Mouse (Mus musculus): ENCODE measurements around the gene Sec11a.
"Not testable (repeated sequence)": the region's sequence is repeated elsewhere in the genome, so short reads cannot be mapped to it uniquely, and the experiment has no call there.

Gene Sec11a

DNA sequence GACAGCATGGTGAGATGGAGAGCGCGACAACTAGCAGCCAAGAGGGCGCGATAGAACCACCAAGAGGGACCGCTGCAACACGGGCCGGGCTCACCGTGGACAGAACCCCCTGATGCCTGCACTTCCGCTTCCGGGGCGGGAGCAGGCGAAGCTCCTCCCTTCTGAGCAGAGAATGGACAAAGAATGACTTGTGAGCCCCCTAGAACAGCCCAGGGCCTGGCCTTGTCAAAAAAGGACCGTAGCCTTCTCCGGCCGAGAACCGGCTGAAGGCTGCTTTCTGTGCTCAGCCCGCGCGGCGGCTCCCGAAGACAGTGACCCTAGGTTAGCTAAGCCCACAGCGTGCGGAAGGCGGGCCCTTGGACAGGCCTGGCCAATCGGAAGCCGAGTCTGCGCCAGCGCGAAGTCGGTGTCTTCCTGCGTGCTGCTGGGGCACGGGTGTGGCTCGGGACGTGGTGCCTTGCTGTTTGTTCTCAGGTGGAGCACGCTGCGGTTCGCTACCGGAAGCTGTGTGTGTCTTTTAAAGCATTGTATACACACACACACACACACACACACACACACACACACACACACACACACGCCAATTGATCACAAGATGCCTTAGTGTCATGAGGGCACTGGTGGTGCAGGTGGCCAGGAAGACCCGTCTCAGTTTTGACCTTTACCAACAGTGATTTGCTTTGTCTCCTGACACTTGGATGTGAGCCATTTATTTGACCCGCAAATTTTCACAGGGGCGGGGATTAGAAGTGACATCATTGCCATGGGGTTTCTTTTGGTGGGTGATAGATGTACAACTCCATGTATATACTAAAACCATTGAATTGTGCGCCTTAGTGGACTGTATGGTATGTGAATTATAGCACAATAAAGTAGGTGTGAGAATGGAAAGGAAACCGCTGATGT, at the start of gene Sec11a:
TSS of gene Sec11a (minus strand) at position 336 of the 906 bp plus-strand sequence.
- DNase-seq: peak; percentile 96

DNA sequence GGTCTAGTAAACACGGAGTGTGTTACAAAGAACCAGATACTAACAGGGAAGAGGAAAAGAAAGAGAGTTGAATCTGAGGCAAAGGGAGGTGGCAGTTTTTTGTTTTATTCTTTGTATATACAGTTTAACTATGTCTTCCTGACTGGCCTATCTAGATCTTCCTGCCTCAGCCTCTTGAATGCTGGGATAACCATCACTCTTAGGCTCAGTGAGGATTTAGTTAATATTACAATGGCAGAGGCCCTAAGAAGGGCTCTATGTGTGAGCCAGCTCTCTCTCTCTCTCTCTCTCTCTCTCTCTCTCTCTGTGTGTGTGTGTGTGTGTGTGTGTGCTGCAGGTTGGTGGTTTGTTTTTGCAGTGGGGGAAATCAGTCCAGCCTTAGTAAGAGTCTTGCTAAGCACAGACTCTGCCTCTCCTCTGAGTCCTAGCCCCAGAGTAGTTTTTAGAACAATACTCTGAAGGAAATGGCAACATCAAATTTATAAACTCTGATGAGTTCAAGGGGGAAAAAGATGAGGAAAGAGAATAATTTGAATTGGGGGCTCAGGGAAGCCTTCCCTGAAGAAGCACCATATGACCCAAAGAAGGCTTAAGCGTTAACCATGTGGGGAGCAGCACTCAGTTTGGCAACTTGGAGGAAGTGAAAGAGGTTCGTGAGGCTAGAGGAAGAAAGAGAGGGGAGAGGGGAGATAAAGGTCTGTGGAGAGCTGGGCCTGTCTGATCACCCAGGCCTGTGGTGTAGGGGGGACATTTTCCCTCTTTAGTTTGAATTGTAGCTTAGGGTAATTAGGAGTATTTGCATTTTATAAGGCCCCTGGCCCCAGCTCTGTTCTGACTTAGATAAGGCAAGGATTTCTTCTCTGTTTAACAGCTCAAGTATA, 47.9 kb upstream of the Sec11a start:
- DNase-seq: no peak

DNA sequence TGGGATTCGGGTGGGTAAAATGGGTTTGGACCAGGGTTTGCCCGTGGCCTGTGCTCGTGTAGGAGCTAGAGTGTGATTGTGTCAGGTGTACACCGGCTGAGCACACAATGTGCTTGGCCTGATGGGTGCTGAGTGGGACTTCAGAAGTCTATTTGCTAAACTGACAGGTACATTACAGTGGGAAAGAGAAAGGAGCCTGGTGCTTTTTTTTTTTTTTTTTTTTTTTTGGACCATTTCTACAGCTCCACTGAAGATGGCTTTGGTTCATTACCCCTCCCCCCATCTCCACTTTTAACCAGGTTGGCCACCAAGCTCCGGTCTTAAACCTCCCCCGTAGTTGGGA, 47.1 kb upstream of the Sec11a start:
- no peak for DNase-seq

DNA sequence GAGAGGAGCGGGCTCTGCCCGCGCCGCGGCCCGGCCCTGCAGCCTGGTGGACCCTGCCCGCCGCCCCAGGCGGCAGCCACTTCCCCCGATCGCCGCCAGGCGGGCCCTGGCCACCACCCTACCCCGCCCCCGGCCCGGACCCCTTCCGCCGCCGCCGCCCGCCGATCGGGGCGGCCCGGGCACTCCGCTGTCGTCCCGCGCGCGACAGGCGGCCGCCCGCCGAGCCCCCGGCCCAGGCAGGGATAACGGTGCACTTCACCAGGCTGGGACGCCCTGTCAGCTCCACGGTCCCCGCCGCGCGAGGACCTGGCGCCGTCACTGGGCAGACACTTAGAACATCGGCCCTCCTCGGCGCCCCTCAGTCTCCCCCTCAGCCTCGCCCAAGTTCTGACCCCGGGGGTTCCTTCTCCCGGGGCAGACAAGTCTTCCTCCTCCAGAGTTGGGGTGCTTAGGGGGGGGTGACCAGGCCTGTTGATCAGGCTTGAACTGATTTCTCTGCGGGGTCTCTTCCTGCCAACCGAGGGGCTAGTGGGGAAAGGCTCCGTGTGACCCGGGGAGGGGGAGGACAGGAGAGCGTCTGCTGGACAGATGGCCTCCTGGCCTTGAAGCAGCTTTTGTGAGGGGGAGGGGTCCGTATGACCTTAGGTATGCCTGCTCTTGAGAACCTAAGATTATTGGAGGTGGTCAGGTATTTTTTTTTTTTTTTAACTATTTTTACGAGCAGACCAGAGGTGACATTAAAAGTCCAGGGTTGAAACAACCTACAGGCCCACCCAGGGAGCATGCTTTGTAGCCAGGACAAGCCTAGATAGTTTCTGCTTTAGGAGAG, 46.5 kb upstream of the Sec11a start:
- DNase-seq: peak; percentile 48

DNA sequence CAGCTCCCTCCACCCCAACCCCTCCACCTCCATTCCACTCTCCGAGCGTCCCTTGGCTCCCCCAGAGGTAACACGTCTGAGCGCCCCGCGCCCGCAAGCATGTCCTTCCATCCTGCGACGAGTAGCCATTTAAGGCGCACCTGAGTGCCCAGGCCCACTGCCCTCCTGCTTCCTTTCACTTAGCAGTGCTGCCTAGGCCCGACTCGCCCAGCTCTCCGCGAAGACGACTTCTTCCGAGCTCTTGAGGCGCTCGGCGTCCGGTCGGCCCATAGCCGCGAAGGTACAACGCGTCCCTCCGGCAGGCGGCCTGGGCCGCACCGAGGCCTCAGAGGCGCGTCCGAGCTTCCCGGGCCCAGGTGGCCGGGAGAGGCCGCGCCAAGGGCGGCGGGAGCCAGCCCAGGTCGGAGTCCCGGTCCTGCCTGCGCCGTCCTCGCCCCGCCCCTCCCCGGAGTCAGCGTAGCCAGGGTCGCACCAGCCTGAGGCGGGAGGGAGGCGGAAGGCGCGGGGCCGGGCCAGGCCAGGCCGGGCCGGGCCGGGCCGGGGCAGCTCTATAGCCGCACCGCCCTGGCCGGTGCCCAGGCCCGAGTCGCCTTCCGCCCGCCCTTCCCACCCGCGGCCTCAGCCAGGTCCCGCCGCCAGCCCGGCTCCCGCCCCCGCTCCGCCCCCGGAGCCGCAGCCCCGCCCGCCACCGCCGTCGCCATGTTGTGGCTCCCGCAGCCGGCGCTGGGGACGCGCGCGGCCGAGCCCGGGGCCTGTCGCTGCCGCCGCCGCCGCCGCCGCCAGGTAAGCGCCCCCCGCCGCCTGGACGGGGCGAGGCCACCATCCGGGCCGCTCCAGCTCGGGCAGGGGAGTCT, 45.6 kb upstream of the Sec11a start, which contains the start of gene Zfp592:
TSS of gene Zfp592 (plus strand) at position 702 of the 854 bp plus-strand sequence.
- peak; percentile 76 for DNase-seq

DNA sequence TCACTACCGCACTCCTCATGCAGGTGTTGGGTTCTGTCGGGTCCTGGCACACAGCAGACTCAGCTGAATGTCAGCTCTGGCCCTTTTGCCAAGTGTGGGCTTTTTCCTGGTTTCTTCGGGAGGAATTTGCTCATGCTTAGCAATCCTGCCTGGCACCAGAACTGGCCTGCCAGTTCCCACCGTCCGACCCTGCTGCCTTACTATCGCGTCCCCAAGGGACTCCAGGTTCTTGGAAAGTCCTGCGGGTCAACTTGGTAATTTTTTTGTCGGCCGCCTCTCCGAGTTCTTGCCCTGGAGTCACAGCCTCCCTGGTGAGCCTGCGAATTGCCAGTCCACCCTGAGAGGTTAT, 45.0 kb upstream of the Sec11a start:
- DNase-seq: peak; percentile 36

DNA sequence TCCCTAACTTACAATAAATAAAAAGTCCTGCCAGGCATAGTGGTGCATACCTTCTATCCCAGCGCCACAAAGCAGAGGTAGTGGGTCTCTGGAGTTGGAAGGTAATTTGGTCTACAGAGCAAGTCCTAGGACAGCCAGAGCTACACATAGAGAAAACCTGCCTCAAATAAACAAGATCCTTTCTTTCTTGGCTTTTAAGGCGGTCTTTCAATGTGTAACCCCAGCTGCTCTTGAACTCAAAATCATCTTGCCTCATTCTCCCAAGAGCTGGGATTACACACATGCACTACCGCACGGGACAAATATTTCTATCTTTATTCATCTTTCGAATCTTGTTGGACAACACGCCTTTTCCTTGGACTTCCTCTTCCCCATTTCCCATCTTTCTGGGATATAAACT, 44.5 kb upstream of the Sec11a start:
- no peak for DNase-seq

DNA sequence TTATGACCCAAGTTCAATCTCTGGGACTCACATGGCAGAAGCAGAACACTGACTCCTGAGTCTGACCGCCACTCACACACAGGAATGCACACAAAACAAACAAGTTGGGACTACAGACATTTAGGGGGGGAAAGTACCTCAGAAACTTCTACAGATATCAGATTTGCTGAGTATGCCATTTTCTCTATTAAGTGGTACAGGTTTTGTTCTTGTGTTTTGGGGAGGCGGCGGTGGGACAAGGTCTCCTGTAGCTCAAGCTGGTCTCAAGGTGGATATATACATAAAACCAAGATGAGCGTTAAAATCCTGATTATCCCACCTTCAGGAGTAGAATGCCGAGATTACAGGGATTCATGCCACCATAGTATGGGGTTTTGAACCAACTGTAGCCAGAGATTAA, 44.0 kb upstream of the Sec11a start:
- DNase-seq: no peak

DNA sequence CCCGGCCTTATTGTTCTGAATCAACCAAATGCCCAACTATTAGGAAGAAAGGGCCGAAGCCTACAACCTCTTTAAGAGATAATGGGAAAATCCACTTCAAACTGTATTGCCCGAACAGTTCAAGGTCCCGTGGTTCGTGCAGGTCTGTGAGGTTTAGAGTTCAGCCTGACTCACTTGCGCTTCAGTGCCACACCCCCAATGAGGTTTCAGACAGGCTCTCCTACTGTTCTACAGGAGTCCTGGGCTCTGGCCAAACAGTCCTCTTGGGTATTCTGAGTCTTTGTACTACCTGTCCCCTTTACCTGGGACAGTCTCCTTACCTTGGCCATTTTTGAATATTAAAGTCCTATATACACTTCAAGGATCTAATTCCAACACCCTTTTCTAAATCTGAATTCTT, 42.7 kb upstream of the Sec11a start:
- DNase-seq: no peak

DNA sequence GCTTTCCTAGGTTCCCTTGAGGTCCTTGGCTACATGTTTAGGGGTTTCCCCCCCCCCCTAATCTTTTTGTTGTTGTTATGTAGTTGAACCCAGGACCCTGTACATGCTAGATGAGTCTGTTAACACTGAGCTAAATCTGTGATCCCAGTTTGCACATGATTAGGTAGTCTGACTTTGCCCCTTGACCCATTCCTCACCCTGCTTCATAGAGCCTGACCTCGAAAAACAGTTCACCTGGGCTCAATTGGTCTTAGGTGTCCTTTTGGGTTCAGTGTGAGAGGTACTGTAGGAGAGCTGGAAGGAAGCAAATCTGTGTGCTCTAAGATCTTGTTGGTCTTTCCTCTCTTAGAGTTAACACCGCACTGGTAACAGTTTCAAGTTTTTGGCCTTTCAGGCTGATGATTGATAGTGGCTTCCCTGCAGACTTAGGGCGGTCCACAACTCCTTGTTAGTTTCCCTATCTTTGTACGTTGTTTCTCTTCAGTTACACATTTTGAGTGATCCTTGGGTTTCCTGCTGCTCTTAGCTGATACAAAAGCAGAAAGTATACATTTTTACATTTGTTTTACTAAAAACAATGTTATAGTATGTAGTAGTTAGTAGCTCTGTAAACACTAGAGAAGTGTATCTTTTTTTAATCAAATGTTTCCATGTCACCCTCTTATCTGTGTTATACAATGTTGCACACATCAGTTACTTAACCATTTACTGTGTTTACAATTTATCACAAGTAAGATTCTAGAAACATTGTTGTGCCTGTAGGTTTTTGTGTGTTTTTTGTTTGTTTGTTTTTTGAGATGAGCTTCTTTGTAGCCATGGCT, 40.4 kb upstream of the Sec11a start:
- DNase-seq: no peak

DNA sequence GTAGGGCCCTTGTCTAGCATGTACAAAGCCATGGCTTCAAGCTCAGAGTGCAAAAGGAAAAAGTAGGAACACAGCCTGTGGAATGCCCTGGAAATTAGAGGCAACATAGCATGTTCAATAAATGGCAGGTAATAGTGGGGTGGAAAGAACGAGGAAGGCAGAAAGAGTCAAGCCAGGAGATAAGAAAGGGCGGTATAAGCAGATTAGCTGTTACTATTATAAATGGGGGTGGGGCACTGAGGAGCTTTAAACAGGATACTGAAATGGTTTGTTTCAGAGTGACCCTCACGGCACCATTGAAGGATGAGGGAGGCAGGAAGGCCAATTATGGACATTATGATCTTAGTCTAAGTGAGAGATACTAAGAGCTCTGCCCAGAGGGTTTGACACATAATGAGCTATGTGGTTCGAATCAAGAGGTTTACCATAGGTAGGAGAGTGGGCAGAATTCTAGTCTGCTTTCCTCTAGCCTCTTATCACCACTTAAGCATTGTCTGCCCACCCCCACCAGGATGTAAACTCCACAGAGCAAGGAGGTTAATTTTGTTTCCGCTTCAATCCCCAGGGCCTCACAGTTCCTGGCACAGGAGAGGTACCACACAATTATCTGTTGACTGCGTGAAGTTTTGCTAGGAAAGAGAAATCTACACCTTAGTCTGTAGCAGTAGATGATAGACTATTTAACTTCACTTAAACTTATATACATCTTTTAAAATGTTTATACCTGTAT, 39.0 kb upstream of the Sec11a start:
- no peak for DNase-seq

DNA sequence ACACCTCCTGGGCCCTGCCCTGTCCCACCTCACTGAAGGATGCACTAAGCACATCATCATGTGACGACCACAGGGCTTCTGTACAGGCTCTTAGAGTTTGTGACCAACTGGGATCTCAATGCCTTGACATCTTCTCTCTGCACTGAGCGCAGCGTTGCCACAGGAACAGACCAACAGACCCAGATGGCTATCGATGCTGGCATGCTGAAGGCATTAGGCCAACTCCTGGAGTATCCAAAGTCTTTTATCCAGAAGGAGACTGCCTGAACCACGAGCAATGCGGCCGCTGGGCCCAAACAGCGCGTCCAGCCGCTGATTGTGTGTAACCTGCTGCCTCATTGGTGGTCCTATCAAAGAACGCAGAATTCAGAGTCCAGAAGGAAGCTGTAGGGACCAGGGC, 33.0 kb upstream of the Sec11a start:
- no peak for DNase-seq

DNA sequence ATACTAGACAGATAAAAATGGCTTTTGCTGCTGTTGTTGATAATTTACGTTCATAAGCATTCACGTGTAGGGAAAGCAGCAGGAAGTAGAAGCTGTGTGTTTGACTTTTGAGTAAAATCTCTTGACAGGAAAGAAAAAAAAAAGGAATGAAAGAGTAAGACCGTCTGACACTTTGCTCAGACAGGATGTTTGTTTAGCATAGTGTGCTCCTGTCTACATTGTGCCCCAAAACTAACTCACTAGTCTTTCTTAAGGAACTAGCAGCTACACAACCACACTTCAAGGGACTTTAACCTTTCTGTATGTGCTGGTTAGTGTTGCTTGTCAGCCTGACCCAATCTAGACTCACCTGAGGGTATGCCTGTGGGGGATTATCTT, 26.0 kb upstream of the Sec11a start:
- DNase-seq: not testable (repeated sequence)

DNA sequence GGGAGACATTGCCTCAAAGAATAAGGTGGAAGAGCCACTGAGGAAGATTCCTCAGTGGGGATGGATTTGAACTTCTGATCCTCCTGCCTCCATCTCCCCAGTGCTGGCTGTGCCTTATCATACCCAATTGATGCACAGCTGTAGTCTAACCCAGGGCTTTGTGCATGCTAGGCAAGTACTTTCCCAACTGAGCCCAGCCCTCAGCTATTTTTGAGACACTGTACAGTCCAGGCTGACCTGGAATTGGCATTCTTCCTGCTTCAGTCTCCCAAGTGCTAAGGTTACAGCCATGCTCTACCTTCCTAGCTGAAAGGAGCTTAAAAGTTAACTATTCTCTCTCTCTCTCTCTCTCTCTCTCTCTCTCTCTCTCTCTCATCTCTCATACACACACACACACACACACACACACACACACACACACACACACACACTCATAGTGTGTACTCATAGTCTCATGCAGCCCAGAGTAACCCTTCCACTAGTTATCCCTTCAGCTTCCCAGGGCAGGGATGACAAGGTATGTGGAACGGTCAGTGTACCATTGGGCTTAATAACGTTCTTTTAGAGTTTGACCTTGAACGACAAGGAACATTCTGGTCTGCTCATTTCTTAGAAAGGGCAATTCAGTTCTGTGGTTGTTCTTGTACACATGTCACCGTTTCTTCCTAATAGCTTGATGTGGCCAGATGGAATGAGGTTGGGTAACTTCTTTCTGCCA, 25.5 kb upstream of the Sec11a start:
- not testable (repeated sequence) for DNase-seq

DNA sequence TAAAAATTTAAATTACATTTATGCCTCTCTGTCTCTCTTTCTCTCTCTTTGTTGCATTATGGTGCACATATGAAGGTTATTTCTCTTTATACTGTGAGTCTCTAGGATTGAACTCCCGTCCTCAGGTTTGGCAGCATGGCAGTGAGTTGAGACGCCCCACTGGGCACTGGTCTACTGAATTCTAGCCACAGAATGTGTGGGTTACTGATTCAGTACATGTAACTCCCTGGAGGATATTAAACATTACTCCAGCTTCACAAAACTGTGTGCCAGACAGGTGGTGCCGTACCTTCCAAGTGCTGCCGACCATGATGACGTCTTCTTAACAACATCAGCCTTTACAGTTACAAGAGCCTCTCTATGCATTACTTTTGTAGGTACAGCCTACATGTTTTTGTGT, 24.5 kb upstream of the Sec11a start:
- DNase-seq: no peak

DNA sequence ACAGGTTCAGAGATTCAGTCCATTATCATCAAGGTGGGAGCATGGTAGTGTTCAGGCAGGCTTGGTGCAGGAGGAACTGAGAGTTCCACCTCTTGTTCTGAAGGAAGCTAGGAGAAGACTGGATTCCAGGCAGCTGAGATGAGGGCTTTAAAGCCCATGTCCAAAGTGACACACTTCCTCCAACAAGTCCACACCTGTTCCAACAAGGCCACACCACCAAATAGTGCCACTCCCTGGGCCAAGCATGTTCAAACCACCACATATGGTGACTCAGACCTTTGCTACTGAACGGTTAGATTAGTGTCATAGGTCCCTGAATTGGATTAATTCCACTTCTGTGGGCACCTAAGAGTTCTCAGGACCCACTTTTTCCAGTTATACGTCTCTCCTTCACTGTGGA, 23.8 kb upstream of the Sec11a start:
- no peak for DNase-seq

DNA sequence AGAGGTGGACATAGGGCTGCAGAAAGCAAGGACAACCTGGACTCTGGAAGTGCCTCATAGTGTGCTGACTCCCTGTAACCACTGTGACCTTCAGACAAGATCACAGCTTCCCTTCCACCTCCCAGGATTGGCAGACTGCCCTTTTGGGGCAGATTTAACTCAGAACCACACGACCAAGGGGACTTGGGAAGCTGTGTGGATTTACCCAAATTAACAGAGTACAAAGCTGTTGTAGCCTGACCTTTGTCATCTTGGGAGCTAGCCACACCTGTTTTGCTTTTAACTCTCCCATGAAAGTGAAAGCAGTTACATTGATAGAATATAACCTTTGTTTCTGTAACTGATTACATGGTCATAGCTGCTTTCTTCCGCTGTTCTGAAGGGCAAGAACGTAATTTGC, 23.3 kb upstream of the Sec11a start:
- DNase-seq: no peak

DNA sequence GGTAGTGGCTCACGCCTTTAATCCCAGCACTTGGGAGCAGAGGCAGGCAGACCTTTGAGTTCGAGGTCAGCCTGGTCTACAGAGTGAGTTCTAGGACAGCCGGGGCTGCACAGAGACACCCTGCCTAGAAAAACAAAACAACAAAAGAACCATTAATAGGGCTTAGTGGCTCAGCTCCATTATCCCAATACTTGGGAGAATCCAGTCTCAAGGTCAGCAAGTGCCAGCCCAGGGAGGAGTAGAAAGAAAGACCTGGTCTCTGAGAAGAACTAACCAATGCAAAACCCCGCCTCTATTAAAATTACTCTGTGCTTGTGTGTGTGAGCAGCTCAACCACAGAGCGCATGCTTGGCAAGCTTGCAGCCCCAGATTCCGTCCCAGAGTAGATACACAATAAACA, 15.2 kb upstream of the Sec11a start:
- no peak for DNase-seq

DNA sequence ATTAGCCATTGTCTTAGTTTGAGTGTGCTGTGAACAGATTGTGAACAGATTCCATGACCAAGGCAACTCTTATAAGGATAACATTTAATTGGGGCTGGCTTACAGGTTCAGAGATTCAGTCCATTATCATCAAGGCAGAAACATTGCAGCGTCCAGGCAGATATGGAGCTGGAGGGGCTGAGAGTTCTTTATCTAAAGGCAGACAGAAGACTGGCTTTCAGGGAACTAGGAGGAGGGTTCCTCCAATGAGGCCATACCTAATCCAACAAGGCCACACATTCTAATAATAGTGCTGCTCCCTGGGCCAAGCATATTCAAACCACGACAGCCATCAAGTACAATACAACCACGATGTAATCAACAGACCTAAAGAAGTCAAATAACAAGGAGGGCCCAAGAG, 11.4 kb upstream of the Sec11a start:
- DNase-seq: no peak

DNA sequence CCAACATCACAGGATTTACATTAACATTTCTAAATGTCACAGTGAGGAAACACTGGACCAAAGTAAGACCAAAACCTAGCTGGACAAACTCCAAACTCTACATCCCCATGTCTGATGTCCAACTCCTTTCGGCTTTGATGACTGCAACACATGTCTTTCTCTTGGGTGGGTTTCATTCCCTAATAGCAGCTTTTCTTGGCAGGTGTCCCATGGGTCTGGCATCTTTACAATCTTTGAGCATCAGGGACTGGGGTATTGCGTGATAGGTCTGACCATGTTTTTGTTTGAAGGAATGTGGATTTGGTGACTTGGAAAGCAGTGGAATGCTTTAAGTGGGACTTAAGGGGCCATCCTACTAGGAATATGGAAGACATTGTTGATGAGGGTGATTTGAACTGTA, 9.3 kb upstream of the Sec11a start:
- DNase-seq: no peak
